Mouse (Mus musculus): Measurements from ENCODE around the gene Aifm2. TPM values are rescaled to one million over a fixed set of nuclear protein-coding genes. Genes with fewer than 3 reads are reported as not detected.

The Aifm2 gene
- total and polyA plus RNA-seq, 3 experiments, result 24.6 to 32.9 (median 28.9) TPM

- Histone ChIP-seq H3K36me3 (ENCODE audit: control insufficient read depth, insufficient read depth, low read length) (no peaks in the 10 kb centered on the region), H3K79me2 (replicated peaks; ENCODE audit: control insufficient read depth, insufficient read depth, low read length) (no peaks in the 10 kb centered on the region), H3K4me3 (peak overlapping the region; percentile 83), H3K4me1 (ENCODE audit: control insufficient read depth, insufficient read depth, low read length) (no peaks in the 10 kb centered on the region; the same call in 1 of the 2 replicates), H3K27me3 (ENCODE audit: control insufficient read depth, insufficient read depth, low read length) (no peaks in the 10 kb centered on the region), H3K27ac (peak overlapping the region; percentile 64), H3K9ac (ENCODE audit: low read depth, low read length) (peak overlapping the region; percentile 95)
- intact Hi-C loops (cut with DNase I), result no loop called here
- peak; percentile 61 to 74 for DNase-seq
- no peak for TF ChIP-seq POLR2A (IDR thresholded peaks at IDR 0.05; ENCODE audit: insufficient read depth, low read depth, low read length)
- TF ChIP-seq EP300 (IDR thresholded peaks at IDR 0.05; ENCODE audit: insufficient read depth, low read depth, low read length), result 0 out of 2 replicates have a peak, but pooled peaks have one; percentile 16
- TF ChIP-seq CTCF (IDR thresholded peaks at IDR 0.05), result peak; percentile 70
- WGBS, result 2% methylated on average over 73 of the region's 74 CpGs
These were observed 67.9 kb downstream of the Aifm2 start for GRCm38 (mm10) chr10:61782799-61783611.

GRCm38 (mm10) chr10:61783621-61784251 lies 68.7 kb downstream of the Aifm2 start, which contains the start of gene H2afy2:
TSS of gene H2afy2 (minus strand) at chr10:61784147.
- H3K79me2 ChIP-seq (replicated peaks; ENCODE audit: control insufficient read depth, insufficient read depth, low read length), result no peaks in the 10 kb centered on the region
- H3K27me3 ChIP-seq (ENCODE audit: control insufficient read depth, insufficient read depth, low read length), result no peaks in the 10 kb centered on the region
- peak within 1 kb of the TSS; percentile 95 for H3K9ac ChIP-seq (ENCODE audit: low read depth, low read length)
- H3K4me1 ChIP-seq (ENCODE audit: control insufficient read depth, insufficient read depth, low read length), result no peaks in the 10 kb centered on the region; the same call in 1 of the 2 replicates
- TF ChIP-seq POLR2A (IDR thresholded peaks at IDR 0.05; ENCODE audit: insufficient read depth, low read depth, low read length) (no peak), CTCF (IDR thresholded peaks at IDR 0.05) (peak; percentile 62)
- WGBS, result 1% methylated on average over 50 of the region's 50 CpGs
- H3K36me3 ChIP-seq (ENCODE audit: control insufficient read depth, insufficient read depth, low read length), result no peaks in the 10 kb centered on the region
- H3K4me3 ChIP-seq, result peak within 1 kb of the TSS; percentile 83
- intact Hi-C loops (cut with DNase I), result no loop called here
- H3K27ac ChIP-seq, result peak within 1 kb of the TSS; percentile 64
- peak; percentile 61 to 63 for DNase-seq

GRCm38 (mm10) chr10:61784414-61784813 lies 69.4 kb downstream of the Aifm2 start:
- no peaks in the 10 kb centered on the region for H3K79me2 ChIP-seq (replicated peaks; ENCODE audit: control insufficient read depth, insufficient read depth, low read length)
- peak overlapping the region; percentile 83; the same call in 1 of the 2 replicates for H3K4me3 ChIP-seq
- intact Hi-C loops (cut with DNase I), result no loop called here
- TF ChIP-seq CTCF (IDR thresholded peaks at IDR 0.05), result no peak
- no peak for TF ChIP-seq EP300 (IDR thresholded peaks at IDR 0.05; ENCODE audit: insufficient read depth, low read depth, low read length)
- TF ChIP-seq POLR2A (IDR thresholded peaks at IDR 0.05; ENCODE audit: insufficient read depth, low read depth, low read length), result no peak
- 55% methylated on average over 10 of the region's 10 CpGs for WGBS
- H3K9ac ChIP-seq (ENCODE audit: low read depth, low read length), result no peak overlapping the region
- no peak for DNase-seq
- no peaks in the 10 kb centered on the region; the same call in 1 of the 2 replicates for H3K4me1 ChIP-seq (ENCODE audit: control insufficient read depth, insufficient read depth, low read length)
- no peaks in the 10 kb centered on the region for H3K27me3 ChIP-seq (ENCODE audit: control insufficient read depth, insufficient read depth, low read length)
- H3K27ac ChIP-seq, result no peak overlapping the region
- H3K36me3 ChIP-seq (ENCODE audit: control insufficient read depth, insufficient read depth, low read length), result no peaks in the 10 kb centered on the region

GRCm38 (mm10) chr10:61787541-61788313 lies 72.7 kb downstream of the Aifm2 start:
- Histone ChIP-seq H3K4me3 (no peak overlapping the region), H3K27me3 (ENCODE audit: control insufficient read depth, insufficient read depth, low read length) (no peaks in the 10 kb centered on the region), H3K9ac (ENCODE audit: low read depth, low read length) (no peak overlapping the region), H3K36me3 (ENCODE audit: control insufficient read depth, insufficient read depth, low read length) (no peaks in the 10 kb centered on the region), H3K79me2 (replicated peaks; ENCODE audit: control insufficient read depth, insufficient read depth, low read length) (no peaks in the 10 kb centered on the region), H3K27ac (no peak overlapping the region), H3K4me1 (ENCODE audit: control insufficient read depth, insufficient read depth, low read length) (no peaks in the 10 kb centered on the region)
- intact Hi-C loops (cut with DNase I), result no loop called here
- 71% methylated on average over 10 of the region's 10 CpGs for WGBS
- DNase-seq, result no peak
- no peak for TF ChIP-seq POLR2A (IDR thresholded peaks at IDR 0.05; ENCODE audit: insufficient read depth, low read depth, low read length)
- TF ChIP-seq CTCF (IDR thresholded peaks at IDR 0.05), result no peak
- no peak for TF ChIP-seq EP300 (IDR thresholded peaks at IDR 0.05; ENCODE audit: insufficient read depth, low read depth, low read length)

GRCm38 (mm10) chr10:61788499-61788898 lies 73.4 kb downstream of the Aifm2 start:
- no peak overlapping the region for H3K27ac ChIP-seq
- no peak overlapping the region for H3K9ac ChIP-seq (ENCODE audit: low read depth, low read length)
- H3K27me3 ChIP-seq (ENCODE audit: control insufficient read depth, insufficient read depth, low read length), result no peaks in the 10 kb centered on the region
- no peaks in the 10 kb centered on the region for H3K4me1 ChIP-seq (ENCODE audit: control insufficient read depth, insufficient read depth, low read length)
- 96% methylated on average over 5 of the region's 5 CpGs for WGBS
- intact Hi-C loops (cut with DNase I), result no loop called here
- no peak overlapping the region for H3K4me3 ChIP-seq
- H3K36me3 ChIP-seq (ENCODE audit: control insufficient read depth, insufficient read depth, low read length), result no peaks in the 10 kb centered on the region
- H3K79me2 ChIP-seq (replicated peaks; ENCODE audit: control insufficient read depth, insufficient read depth, low read length), result no peaks in the 10 kb centered on the region
- TF ChIP-seq POLR2A (IDR thresholded peaks at IDR 0.05; ENCODE audit: insufficient read depth, low read depth, low read length) (no peak), EP300 (IDR thresholded peaks at IDR 0.05; ENCODE audit: insufficient read depth, low read depth, low read length) (no peak)
- DNase-seq, result no peak

Small RNAs within 50 kb of the gene (microRNA-seq; reads per million reads assigned to microRNA genes)
- gene Mir5108, result 0 reads per million in 2 experiments

Other genes with a start within 250 kb of the Aifm2 start
- 10 to 100 TPM; 29.9 to 32.0 TPM for gene Lrrc20, start 239.5 kb upstream of the Aifm2 start, total RNA-seq (2021)
- 38.9 and 55.5 TPM in 2 replicates for gene Lrrc20, start 239.5 kb upstream of the Aifm2 start, polyA plus RNA-seq (2012; rRNA removed)
- under 1 TPM in 1 of 2 experiments, not detected in 1; 0.07 TPM for gene Npffr1, start 119.8 kb upstream of the Aifm2 start, total RNA-seq (2021)
- gene Npffr1, start 119.8 kb upstream of the Aifm2 start, polyA plus RNA-seq (2012; rRNA removed), result 0.14 and 0.15 TPM in 2 replicates
- 10 to 100 TPM; 66.3 to 66.8 TPM for gene Ppa1, start 66.7 kb upstream of the Aifm2 start, total RNA-seq (2021)
- gene Ppa1, start 66.7 kb upstream of the Aifm2 start, polyA plus RNA-seq (2012; rRNA removed), result 33.9 and 41.2 TPM in 2 replicates
- gene Sar1a, start 35.0 kb upstream of the Aifm2 start, total RNA-seq (2021), result 100 to 1,000 TPM; 166 to 197 TPM
- 82.7 and 134 TPM in 2 replicates for gene Sar1a, start 35.0 kb upstream of the Aifm2 start, polyA plus RNA-seq (2012; rRNA removed)
- gene Tysnd1, start 19.7 kb upstream of the Aifm2 start, total RNA-seq (2021), result 10 to 100 TPM; 20.2 to 22.3 TPM
- gene Tysnd1, start 19.7 kb upstream of the Aifm2 start, polyA plus RNA-seq (2012; rRNA removed), result 24.8 and 27.2 TPM in 2 replicates
- gene H2afy2, start 68.9 kb downstream of the Aifm2 start, total RNA-seq (2021), result 1 to 10 TPM; 3.4 to 4.7 TPM
- gene H2afy2, start 68.9 kb downstream of the Aifm2 start, polyA plus RNA-seq (2012; rRNA removed), result 4.2 and 4.6 TPM in 2 replicates